Mouse (Mus musculus) T-cell, adult 2 months (primary cell): Measurements from ENCODE around the gene Phf5a.

Experiments
- DNase-seq: peaks from one replicate; pipeline ENCODE4 v3.0.0; 2022; ENCODE audit warnings: low spot score

Gene Phf5a

DNA sequence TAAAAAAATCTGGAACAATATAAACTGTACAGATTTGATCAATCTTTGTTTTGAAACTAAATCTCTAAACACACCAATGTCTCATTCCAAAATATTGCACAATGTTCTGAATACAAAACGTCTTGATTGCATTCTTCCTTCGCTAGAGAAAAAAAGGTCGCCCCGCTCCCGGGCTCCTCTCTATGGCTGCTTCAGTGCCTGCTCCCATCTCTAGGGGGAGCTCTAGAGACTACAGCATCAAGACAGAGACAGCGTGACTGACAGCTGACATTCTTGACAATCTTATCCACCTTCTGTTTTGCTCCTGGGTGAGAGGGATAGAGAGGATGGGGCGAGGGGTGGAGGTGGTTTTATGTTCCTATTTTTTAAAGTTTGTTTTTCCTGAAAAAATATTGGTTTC is 23.4 kb downstream of the Phf5a start:
- peak; percentile 73 for DNase-seq

DNA sequence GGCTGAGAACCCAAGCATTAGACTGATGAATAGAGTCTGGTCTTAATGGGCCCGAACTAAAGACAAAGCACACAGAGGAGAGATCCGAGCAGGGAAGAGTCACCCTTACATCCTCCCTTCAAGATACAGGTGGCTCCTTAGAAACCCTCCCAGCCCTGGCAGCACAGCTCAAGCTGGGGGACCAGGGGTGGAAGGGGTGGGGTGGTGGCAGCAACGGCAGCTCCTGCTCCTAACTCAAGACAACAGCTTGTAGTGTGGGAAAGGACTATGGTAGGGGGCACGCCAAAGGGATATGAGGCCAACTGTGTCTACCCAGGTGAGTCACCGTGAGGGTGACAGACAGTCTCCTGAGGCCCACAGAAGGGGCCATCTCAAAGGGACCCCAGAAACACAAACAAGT is 23.9 kb downstream of the Phf5a start:
- DNase-seq: no peak

DNA sequence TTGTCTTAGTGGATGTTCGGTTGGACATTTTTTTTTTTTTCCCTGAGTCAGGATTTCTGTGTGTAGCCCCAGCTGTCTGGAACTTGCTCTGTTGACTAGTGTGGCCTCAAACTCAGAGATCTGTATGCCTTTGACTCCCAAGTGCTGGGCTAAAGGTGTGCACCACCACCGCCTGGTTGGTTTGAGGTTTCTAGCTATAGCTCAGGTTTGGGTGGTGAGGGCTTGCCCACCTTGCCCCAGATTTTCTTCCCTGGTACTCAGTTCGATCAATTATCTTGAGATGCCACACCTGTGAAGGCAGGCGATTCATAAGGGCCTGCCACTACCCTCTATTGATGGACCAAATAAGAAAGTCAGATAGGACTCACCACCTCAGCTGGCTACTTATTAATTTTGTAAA is 24.6 kb downstream of the Phf5a start:
- no peak for DNase-seq

DNA sequence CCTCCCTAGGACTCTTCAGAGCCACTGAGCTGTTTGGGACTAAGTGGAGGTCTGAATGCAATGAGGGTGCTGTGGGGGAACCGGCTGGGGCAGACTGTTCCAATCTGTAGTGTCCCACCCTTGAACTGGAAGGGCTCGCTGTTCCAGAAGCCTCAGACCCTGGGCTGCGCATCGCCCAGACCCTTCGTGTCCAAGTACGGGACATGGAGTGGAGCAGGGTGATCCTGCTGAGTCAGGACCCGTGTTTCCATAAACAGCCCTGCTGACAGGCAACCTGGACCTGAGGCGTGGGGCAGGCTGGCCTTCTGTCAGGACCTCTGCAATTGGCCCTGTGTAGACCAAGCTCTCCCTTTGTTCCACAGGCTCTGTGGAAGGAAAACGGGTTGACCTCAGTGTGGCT is 25.0 kb downstream of the Phf5a start:
- DNase-seq: no peak

DNA sequence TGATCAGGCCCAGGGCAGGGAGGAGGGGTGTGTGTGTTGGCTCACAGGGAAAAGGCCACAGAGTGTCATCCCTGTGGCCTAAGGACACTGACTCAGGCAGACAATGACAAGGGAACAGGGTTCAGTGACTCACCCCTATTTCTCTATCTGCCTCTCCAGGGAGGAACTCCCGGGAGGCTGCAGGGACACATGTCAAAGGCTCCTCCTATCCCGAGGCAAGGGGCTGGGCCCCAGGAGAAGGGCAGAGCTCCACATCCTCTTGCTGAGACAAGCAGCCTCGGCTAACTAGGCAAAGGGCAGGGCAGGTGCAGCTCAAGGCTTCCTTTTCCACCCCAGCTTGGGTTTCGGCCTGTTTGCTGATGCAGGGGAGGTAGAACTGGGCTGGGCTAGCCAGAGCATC is 26.0 kb downstream of the Phf5a start:
- no peak for DNase-seq

DNA sequence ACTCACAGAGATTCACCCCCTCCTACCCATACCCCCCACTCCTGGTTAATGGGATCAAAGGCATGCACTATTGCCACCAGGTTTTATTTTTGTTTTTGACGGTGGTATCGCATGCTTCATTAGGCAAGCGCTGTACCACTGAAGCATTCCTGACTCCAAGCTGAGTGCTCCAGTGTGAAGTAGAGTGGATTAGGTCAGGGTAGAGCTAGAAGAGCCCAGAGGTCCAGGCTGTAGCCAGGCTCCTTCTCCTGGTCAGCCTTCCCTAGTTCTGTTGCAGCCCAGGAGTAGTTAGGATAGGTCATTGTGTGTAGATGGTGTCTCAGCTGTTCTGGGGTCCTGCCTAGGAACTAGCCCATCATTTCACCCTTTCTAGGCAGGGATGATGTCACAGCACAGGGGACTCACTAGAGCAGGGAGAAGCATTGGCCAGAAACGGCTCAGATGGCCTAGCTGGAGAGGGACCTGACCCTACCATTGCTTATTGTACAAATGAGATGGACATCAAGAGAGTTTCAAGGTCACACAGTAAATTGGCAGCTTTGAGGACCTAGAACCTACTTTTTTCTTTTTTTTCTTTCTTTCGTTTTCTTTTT is 26.6 kb downstream of the Phf5a start:
- no peak for DNase-seq

DNA sequence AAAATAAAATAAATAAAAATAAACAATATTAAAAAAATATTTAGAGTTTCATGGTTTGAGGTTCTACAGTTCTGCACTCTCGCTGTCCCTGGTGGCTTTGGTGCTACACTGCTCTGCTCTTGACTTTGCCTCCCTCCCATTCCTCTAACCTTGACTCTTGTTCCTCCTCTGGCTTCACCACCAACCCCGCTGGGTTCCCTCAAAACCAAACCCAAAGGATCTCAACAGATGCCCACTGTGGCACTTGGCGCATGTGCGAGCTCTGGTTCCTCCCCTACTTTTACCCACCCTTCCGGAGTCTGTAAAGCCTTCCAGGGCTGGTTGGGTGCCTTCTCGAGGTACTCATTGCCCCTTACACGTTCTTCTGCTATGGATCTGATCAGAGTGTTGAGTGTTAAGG is 29.4 kb downstream of the Phf5a start:
- no peak for DNase-seq

DNA sequence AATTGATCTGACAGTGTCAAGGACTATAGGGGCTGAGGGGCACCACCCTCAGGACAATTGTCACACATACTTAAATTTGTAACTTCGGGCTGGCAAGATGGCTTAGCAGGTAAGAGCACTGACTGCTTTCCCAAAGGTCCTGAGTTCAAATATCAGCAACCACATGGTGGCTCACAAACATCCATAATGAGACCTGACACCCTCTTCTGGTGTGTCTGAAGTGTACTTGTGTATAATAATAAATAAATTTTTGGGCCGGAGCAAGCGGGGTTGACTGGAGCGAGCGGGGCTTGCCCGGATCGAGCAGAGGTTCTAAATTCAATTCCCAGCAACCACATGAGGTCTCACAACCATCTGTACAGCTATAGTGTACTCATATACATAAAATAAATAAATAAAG is 31.4 kb downstream of the Phf5a start:
- no peak for DNase-seq

DNA sequence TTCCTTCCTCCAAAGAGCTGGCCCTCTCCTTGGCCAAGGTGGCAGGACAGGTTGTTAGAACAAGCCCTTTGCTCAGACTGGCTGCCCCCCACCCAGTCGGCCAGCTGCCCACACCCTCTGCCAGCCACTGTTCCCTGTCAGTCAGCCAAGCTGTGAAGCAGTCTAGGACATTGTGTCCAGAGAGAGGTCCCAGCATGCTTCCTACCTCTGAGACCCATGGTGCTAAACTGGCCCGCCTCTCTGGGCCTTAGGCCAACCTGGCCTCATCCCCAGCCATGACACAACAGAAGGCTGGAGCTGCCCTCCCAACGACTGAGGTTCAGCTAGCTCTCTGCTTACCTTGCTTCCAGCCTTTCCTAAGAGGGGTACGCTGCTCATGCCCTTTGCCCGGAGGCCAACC is 32.1 kb downstream of the Phf5a start:
- DNase-seq: no peak

DNA sequence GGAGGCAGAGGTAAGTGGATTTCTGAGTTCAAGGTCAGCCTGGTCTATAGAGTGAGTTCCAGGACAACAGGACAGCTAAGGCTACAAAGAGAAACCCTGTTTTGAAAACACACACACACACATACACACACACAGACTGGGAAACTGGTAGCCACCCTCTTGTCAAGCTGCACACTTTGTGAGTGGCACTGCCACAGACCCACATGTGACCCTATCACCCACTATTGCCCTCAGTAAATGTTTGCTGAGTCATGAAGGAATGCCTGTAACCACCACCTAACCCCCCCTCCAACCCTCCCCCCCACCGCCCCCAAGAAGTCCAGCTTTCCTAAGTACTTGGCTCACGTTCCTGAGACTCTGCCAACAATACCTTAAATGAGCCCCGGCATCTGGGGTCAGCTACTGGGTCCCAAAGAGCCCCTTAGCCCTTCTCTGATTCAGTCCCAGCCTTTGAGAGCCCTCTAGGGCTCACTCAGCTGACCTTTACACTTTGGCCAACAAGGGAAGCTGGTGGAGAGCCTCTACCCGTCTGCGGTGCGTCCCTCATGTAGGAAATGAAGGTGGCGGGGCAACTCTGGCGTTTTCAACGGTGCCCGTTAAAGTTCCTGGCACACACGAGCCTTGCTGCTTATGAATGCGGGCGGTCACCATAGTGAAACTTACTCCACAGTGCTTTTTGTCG is 33.0 kb downstream of the Phf5a start:
- no peak for DNase-seq

DNA sequence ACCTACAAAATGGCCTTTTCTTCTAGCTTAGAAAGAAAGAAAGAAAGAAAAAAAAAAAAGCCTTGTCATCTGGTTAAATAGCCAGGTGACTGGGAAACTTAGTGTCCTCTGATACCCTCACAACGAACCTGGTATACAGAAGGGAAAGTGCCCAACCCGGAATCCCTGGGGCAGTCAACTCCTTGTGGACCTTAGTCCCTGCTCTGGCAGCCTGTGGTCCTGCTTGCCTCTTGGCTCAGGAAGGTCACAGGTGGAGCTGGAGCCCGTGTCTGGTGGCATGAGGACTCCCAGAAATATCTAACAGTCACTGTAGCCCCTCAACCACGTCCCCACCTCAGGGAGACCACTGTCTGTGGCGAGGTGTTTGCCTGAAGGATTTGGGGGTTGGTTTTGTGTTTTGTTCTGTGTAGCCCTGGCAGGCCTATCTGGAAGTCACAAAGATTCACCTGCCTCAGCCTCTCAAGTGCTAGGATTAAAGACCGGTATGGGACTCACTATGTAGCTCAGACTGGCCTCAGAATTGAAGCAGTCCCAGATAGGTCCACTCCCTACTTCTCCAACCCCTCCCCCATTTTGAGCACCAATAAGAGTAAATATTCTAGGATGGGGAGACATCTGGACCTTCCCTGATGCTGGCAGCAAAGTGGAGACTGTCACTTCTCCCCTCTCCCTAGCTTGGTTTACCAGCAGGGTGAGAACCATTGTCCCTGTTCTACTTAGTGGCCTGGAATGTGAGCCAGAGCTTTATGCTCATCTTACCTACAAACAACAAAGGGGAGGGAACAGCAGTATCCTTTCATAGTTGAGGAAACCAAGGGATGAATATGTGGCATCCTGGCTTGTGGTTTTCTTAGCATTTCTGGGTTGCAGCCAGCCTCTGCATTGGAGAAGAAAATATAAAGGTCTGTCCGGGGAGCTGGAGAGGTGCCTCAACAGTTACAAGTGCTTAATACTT is 34.5 kb downstream of the Phf5a start:
- DNase-seq: no peak

DNA sequence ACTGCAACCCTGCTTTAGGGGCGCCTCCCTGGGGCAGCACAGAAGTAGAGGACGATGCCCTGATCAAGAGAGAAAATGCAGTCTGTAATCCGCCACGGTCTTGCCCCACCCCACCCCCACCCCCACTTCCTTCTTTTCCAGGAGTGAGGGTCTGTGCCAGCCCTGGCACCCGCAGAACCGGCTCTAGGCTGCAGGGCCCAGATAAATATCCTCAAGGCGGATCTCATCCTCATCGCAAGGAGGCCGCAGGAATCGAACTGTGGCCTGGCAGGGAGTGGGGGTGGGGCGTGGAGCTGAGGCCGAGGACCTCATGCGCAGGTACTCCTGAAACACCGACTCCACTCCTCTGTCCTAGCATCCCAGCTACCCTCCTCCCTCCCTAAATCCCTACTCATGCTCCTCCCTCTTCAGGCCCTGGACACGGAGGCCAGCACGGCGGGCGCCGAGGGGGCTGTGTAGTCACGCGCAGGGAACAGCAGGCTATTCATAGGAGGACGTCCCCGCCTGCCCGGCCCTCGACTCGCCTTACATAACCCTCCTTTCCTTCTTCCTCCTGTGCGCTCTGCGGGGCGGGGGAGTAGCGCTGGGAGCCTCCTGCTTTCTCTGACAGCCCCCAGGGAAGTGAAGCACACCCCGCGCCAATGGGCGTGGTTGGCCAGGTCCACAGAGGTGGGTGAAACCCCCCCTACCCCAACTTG is 35.4 kb downstream of the Phf5a start:
- no peak for DNase-seq

DNA sequence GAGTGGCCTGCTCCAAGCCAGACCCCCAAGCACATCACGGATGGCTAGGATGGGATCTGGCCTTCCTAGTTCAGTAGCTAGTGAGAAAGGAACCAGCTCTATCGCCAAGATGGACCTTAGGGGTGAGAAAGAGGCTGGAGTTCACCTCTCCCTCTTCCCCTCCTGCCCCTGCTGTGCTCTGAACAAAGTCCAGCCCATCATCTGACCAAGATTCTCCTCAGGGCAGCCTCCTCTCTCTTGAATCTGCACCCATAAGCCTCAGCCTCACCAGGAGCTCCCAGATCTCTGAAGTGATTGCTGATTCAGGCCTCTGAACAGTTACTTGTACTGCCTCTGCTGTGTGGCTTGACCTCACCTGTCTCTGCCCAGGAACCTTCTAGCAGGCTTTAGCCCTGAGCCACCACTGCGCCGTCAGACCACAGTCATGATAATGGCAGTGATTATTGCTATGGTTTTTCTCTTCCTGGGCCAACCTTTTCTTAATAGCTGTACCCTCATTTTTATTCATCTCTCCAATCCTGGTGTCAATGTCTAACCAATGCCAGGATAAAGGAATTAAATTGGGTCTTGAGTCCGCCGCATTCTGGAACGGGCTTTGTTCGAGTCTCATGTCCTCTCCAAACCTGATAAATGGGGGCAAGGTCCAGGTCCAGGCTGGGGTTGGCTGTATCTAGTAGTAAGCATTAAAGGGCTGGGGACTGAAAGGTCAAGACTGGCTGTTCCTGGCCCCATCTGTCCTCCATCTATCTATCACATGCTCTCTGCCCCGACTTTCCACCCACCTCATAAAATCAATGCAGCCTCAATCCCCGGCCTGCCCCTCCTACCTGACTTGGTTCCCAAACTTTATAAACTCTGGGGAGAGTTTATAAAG is 36.5 kb downstream of the Phf5a start:
- no peak for DNase-seq

DNA sequence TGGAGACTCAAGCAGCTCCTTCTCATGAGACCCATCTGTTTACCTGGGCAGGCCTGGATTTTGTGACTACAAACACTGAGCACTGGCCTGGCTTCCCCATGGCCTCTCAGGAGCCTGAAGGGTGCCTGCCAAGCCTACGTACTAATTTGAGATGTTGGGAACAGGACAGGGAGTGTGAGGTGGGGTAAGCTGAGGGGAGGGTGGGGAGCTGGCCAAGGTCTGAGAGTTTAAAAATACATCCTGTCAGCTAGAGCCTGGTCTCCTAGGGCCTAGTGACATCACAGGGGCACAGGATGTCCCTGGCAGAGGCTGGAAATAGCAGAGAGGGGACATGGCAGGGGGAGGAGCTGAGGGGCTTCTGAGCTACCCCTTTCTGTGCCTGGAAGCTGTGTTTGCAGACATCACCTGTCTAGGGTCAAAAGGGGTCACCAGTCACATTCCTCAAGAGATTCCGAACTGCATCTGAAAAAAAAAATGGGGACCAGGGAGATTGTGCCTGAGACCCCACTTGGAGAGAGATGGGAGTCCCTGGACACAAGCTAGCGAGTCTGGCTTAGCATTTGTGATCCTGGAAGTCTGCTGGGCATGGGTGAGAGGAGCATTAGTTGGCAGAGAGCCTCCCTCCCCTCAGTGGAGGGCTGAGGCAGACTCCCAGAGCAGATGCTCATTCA is 37.4 kb downstream of the Phf5a start:
- no peak for DNase-seq

DNA sequence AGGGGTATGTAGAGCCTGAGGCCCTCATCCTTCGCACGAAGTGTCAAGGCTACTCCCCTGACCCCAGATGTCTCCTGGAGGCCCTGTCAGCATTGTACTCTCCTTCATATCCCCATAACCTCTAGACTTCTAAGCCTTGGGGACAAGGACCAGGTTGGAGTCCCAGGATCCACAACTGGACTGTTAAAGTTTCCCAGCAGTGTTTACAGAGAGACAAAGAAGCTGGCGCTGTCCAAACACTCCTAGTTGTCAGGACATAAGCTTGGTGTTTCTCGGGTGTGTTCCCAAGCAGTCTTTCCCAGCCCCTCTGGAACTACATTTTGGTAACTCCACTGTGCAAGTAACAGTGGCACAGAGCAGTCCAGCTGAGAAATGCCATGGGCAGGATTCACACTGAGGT is 38.2 kb downstream of the Phf5a start:
- no peak for DNase-seq

DNA sequence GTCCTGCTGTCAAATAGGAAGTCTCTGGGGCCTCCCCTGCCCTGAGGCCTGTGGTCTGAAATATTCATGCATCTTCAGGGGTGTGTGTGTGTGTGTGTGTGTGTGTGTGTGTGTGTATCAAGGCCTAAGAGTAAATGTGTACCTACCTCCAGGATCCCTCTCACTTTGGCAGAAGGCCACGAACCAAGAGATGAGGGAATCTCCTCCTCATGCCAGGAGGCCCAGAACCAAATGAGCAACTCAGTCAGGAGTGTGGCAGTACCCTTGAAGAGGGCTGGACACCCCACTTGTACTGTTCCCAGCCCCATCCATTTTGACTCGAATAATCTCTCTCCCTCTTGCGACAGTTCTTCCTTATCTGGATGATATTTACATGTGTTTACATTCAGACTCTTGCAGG is 39.5 kb downstream of the Phf5a start:
- no peak for DNase-seq

DNA sequence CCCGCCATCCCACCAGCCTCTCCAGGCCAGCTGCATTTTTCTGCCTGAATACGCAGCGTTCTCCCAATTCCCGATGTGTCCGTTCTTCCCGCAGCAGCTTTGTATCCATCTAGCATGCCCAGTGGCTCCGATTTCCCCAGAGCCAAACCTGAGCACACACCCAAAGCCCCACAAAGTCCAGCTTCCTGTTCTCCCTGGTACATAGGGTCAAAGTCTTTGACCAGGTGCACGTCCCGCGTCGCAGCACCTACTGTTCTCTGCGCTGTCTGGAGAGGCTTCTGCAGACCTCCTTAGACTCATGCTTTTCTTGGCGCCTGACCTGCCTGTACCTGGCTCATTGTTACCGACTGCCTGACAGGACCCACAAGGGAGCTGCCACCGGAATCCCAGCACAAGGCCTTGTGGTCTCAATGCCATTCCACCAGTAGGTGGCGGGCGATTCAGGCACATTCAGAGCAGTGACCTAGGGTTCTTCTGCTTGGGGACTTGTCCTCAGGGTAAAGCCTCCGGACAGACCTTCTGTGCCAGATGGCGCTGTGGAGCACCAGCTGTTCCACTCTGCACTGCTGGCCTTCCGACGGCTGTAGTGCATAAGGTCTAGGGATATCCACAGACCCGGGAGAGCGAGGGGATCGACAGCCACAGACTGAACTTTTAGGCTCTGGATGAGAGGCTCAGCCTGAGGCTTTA is 40.4 kb downstream of the Phf5a start:
- peak; percentile 82 for DNase-seq

DNA sequence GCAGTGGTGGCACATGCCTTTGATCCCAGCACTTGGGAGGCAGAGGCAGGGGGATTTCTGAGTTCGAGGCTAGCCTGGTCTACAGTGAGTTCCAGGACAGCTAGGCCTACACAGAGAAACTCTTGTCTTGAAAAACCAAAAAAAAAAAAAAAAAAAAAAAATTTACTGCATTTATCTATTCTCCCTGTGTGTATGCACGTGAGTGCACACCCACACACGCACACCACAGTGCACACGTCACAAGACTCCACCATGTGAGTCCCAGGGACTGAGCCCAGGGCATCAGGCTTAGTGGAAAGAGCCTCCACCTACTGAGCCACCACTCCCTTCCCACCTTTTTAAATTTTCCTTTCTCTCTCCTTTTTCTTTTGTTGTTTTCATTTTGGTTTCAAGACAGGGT is 41.2 kb downstream of the Phf5a start:
- no peak for DNase-seq

DNA sequence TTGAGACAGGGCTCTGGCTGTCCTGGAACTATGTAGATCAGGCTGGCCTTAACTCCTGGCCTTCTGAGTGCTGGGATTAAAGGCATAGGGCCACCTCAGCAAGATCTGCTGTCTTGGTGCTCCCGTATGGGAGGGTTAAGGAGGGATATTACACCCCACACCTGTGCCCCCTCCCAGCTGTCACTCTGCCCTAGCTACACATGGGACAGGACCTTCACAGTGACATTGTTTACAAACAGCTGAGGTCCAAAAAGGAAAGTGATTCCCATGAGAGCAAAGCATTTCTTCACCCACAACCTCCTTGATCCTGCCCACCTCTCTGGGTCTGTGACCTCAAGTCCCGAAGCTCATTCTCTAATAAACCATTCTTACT is 42.5 kb downstream of the Phf5a start:
- no peak for DNase-seq

DNA sequence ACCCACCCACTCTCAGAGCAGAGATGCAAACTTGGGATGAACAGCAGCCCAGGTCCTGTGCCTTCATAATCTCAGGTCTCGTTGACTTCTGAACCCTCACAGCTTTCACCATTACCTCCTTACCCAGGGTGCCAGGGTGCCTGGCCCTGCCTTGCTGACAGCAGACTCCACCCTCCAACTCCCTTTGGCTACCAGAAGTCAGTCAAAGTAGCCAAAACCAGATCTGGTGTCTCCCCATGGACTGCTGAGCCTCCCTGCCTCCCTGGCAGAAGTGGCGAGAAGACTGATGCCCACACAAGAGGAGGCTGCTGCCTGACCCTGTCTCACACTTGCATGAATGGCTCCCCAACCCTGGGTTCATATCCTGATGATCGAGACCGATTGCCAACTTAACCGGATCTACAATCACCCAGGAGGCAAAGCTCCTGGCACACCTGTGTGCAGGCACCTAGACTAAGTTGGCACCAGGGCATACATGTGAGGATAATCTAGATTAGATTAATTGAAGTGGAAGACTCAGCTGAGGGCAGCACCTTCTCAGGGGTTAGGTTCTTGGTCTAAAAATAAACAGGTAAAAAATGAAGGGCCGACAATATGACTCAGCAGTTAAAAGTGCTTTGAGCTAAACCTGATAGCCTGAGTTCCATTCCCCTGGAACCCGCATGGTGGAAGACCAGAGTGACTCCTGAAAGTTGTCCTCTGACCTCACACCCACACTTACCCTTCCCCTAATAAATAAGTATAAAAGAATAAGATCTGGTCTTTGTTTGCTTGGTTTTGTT is 43.1 kb downstream of the Phf5a start:
- no peak for DNase-seq
